Mouse (Mus musculus) forebrain, embryonic 13.5 days (tissue): ENCODE measurements around the gene Gm20388. TPM values are rescaled to one million over a fixed set of nuclear protein-coding genes. Genes with fewer than 3 reads are reported as not detected.

Experiments used
- ATAC-seq: fragments of 200-750 bp; cut with Nextera tagmentation; 2 replicates; pipeline ENCODE4 v1.8.0; 2017
- H3K27ac ChIP-seq: fragments of 300-500 bp; sonication (generic); 2 replicates; pipeline ENCODE4 v1.5.1; 2015; ENCODE audit warnings: inconsistent platforms, mild to moderate bottlenecking, moderate library complexity
- H3K27me3 ChIP-seq: fragments of 300-500 bp; sonication (generic); 2 replicates; pipeline ENCODE4 v1.6.1; 2015; ENCODE audit warnings: mild to moderate bottlenecking, inconsistent platforms
- H3K36me3 ChIP-seq: fragments of 300-500 bp; sonication (generic); 2 replicates; pipeline ENCODE4 v1.6.1; 2015; ENCODE audit warnings: mild to moderate bottlenecking, inconsistent platforms; ENCODE audit not compliant: poor library complexity, severe bottlenecking
- H3K4me1 ChIP-seq: fragments of 300-500 bp; sonication (generic); 2 replicates; pipeline ENCODE4 v1.6.1; 2015; ENCODE audit warnings: inconsistent platforms
- H3K4me2 ChIP-seq: fragments of 300-500 bp; sonication (generic); 2 replicates; pipeline ENCODE4 v1.6.1; 2015; ENCODE audit warnings: inconsistent platforms, mild to moderate bottlenecking, moderate library complexity
- H3K4me3 ChIP-seq: fragments of 300-500 bp; sonication (generic); 2 replicates; pipeline ENCODE4 v1.5.1; 2015; ENCODE audit warnings: mild to moderate bottlenecking, inconsistent platforms
- H3K9ac ChIP-seq: fragments of 300-500 bp; sonication (generic); 2 replicates; pipeline ENCODE4 v1.6.1; 2015; ENCODE audit warnings: mild to moderate bottlenecking, inconsistent platforms
- H3K9me3 ChIP-seq: fragments of 300-500 bp; sonication (generic); replicated peaks from 2 replicates; pipeline ENCODE4 v1.6.1; 2016; ENCODE audit warnings: inconsistent platforms
- WGBS: fragments of 180-500 bp; shearing (Covaris S2); methylation state at CpG from one replicate; pipeline ENCODE4 v1.1.7; 2015; 5-methylcytosine and 5-hydroxymethylcytosine counted together
- polyA plus RNA-seq: library from polyadenylated mRNA; unstranded; fragments of >200 nt; fragmentation: Nextera tagmentation; extraction: Ambion mirVana; gene quantifications from 2 replicates; pipeline ENCODE4 v1.2.1, GENCODE M21; 2015

Gm20388 gene
- polyA plus RNA-seq, 1 experiment from 2014 or later: 5.6 TPM

- WGBS: 87% methylated on average over 8 of the region's 8 CpGs
- ATAC-seq: no peak
- H3K27me3 ChIP-seq: peaks cover 9% of the 10 kb centered on the region; the same call in 1 of the 2 replicates
- no peak overlapping the region for H3K9ac ChIP-seq
- H3K4me2 ChIP-seq: no peak overlapping the region
- H3K9me3 ChIP-seq: no peaks in the 10 kb centered on the region
- no peaks in the 10 kb centered on the region for H3K36me3 ChIP-seq
- no peak overlapping the region for H3K27ac ChIP-seq
- H3K4me1 ChIP-seq: peaks cover 41% of the 10 kb centered on the region
- H3K4me3 ChIP-seq: no peak overlapping the region
These were observed 3846.3 kb downstream of the Gm20388 start for GRCm38 (mm10) chr8:123756901-123757300.

GRCm38 (mm10) chr8:123758935-123759334 is 3848.3 kb downstream of the Gm20388 start:
- H3K9me3 ChIP-seq: no peaks in the 10 kb centered on the region
- H3K4me2 ChIP-seq: no peak overlapping the region
- WGBS: 87% methylated on average over 1 of the region's 1 CpGs
- no peak overlapping the region for H3K4me3 ChIP-seq
- peaks cover 12% of the 10 kb centered on the region; the same call in 1 of the 2 replicates for H3K27me3 ChIP-seq
- H3K4me1 ChIP-seq: peaks cover 24% of the 10 kb centered on the region
- no peak overlapping the region for H3K9ac ChIP-seq
- no peak overlapping the region for H3K27ac ChIP-seq
- ATAC-seq: no peak
- no peaks in the 10 kb centered on the region for H3K36me3 ChIP-seq

- peak overlapping the region; percentile 58 for H3K4me2 ChIP-seq
- H3K4me3 ChIP-seq: peak overlapping the region; percentile 23
- H3K9ac ChIP-seq: peak overlapping the region; percentile 52
- peaks cover 12% of the 10 kb centered on the region; the same call in 1 of the 2 replicates for H3K27me3 ChIP-seq
- ATAC-seq: peak; percentile 94
- no peaks in the 10 kb centered on the region for H3K36me3 ChIP-seq
- H3K9me3 ChIP-seq: no peaks in the 10 kb centered on the region
- 2% methylated on average over 10 of the region's 10 CpGs for WGBS
- H3K27ac ChIP-seq: no peak overlapping the region
- peaks cover 15% of the 10 kb centered on the region for H3K4me1 ChIP-seq
These were observed 3849.3 kb downstream of the Gm20388 start for GRCm38 (mm10) chr8:123759933-123760332.

- H3K9ac ChIP-seq: peak overlapping the region; percentile 52; the same call in 1 of the 2 replicates
- peaks cover 12% of the 10 kb centered on the region; the same call in 1 of the 2 replicates for H3K27me3 ChIP-seq
- no peak for ATAC-seq
- 62% methylated on average over 5 of the region's 5 CpGs for whole genome bisulfite sequencing
- no peaks in the 10 kb centered on the region for H3K36me3 ChIP-seq
- no peaks in the 10 kb centered on the region for H3K9me3 ChIP-seq
- peaks cover 15% of the 10 kb centered on the region for H3K4me1 ChIP-seq
- H3K4me3 ChIP-seq: peak overlapping the region; percentile 23
- no peak overlapping the region for H3K27ac ChIP-seq
- H3K4me2 ChIP-seq: peak overlapping the region; percentile 58
These were observed 3849.9 kb downstream of the Gm20388 start for GRCm38 (mm10) chr8:123760579-123760978.

GRCm38 (mm10) chr8:123761266-123761882 is 3850.7 kb downstream of the Gm20388 start:
- no peak overlapping the region for H3K4me3 ChIP-seq
- no peak overlapping the region for H3K4me2 ChIP-seq
- H3K9ac ChIP-seq: 0 out of 2 replicates have a peak overlapping the region, but pooled peaks have one; percentile 30
- no peak for ATAC-seq
- WGBS: 61% methylated on average over 12 of the region's 12 CpGs
- 0 out of 2 replicates have a peak overlapping the region, but pooled peaks have one; percentile 6 for H3K27ac ChIP-seq
- peaks cover 12% of the 10 kb centered on the region; the same call in 1 of the 2 replicates for H3K27me3 ChIP-seq
- H3K9me3 ChIP-seq: no peaks in the 10 kb centered on the region
- H3K36me3 ChIP-seq: no peaks in the 10 kb centered on the region
- H3K4me1 ChIP-seq: peaks cover 15% of the 10 kb centered on the region

- no peak for ATAC-seq
- WGBS: 54% methylated on average over 4 of the region's 4 CpGs
- H3K9ac ChIP-seq: no peak overlapping the region
- peaks cover 15% of the 10 kb centered on the region for H3K4me1 ChIP-seq
- no peaks in the 10 kb centered on the region for H3K36me3 ChIP-seq
- no peak overlapping the region for H3K4me2 ChIP-seq
- no peak overlapping the region for H3K27ac ChIP-seq
- H3K4me3 ChIP-seq: no peak overlapping the region
- H3K27me3 ChIP-seq: peaks cover 12% of the 10 kb centered on the region; the same call in 1 of the 2 replicates
- no peaks in the 10 kb centered on the region for H3K9me3 ChIP-seq
These were observed 3851.2 kb downstream of the Gm20388 start for GRCm38 (mm10) chr8:123761883-123762270.

GRCm38 (mm10) chr8:123763355-123763754 is 3852.7 kb downstream of the Gm20388 start:
- no peak overlapping the region for H3K9ac ChIP-seq
- WGBS: 86% methylated on average over 7 of the region's 7 CpGs

GRCm38 (mm10) chr8:123764671-123765070 is 3854.0 kb downstream of the Gm20388 start:
- no peak overlapping the region for H3K4me2 ChIP-seq
- peaks cover 8% of the 10 kb centered on the region; the same call in 1 of the 2 replicates for H3K27me3 ChIP-seq
- 32% methylated on average over 4 of the region's 4 CpGs for WGBS
- H3K27ac ChIP-seq: no peak overlapping the region
- ATAC-seq: no peak
- no peak overlapping the region for H3K9ac ChIP-seq
- no peaks in the 10 kb centered on the region for H3K36me3 ChIP-seq
- H3K9me3 ChIP-seq: no peaks in the 10 kb centered on the region
- H3K4me3 ChIP-seq: no peak overlapping the region
- H3K4me1 ChIP-seq: peaks cover 12% of the 10 kb centered on the region

More at GRCm38 (mm10) chr8:123763355-123763754, 3852.7 kb downstream of the Gm20388 start:
- H3K9me3 ChIP-seq: no peaks in the 10 kb centered on the region
- no peak overlapping the region for H3K4me3 ChIP-seq
- ATAC-seq: no peak
- no peaks in the 10 kb centered on the region for H3K36me3 ChIP-seq
- no peak overlapping the region for H3K27ac ChIP-seq
- H3K27me3 ChIP-seq: peaks cover 10% of the 10 kb centered on the region; the same call in 1 of the 2 replicates
- peaks cover 15% of the 10 kb centered on the region for H3K4me1 ChIP-seq
- H3K4me2 ChIP-seq: no peak overlapping the region

- H3K36me3 ChIP-seq: no peaks in the 10 kb centered on the region
- H3K4me3 ChIP-seq: no peak overlapping the region
- H3K27ac ChIP-seq: no peak overlapping the region
- WGBS: 86% methylated on average over 4 of the region's 4 CpGs
- H3K9ac ChIP-seq: no peak overlapping the region
- no peaks in the 10 kb centered on the region for H3K4me1 ChIP-seq
- H3K4me2 ChIP-seq: no peak overlapping the region
- H3K9me3 ChIP-seq: no peaks in the 10 kb centered on the region
- ATAC-seq: no peak
- peaks cover 4% of the 10 kb centered on the region; the same call in 1 of the 2 replicates for H3K27me3 ChIP-seq
These were observed 3855.9 kb downstream of the Gm20388 start for GRCm38 (mm10) chr8:123766516-123766915.

- Histone ChIP-seq H3K4me2 (no peak overlapping the region), H3K4me3 (no peak overlapping the region), H3K9ac (no peak overlapping the region), H3K9me3 (no peaks in the 10 kb centered on the region), H3K36me3 (no peaks in the 10 kb centered on the region), H3K4me1 (no peaks in the 10 kb centered on the region), H3K27ac (no peak overlapping the region), H3K27me3 (no peaks in the 10 kb centered on the region)
- 86% methylated on average over 8 of the region's 8 CpGs for WGBS
- no peak for ATAC-seq
These were observed 3857.2 kb downstream of the Gm20388 start for GRCm38 (mm10) chr8:123767874-123768273.

- no peaks in the 10 kb centered on the region for H3K36me3 ChIP-seq
- 0 out of 2 replicates have a peak, but pooled peaks have one; percentile 61 for ATAC-seq
- no peaks in the 10 kb centered on the region for H3K27me3 ChIP-seq
- 68% methylated on average over 16 of the region's 16 CpGs for WGBS
- no peak overlapping the region for H3K27ac ChIP-seq
- H3K9ac ChIP-seq: no peak overlapping the region
- H3K4me1 ChIP-seq: no peaks in the 10 kb centered on the region
- H3K4me3 ChIP-seq: no peak overlapping the region
- H3K9me3 ChIP-seq: no peaks in the 10 kb centered on the region
- no peak overlapping the region for H3K4me2 ChIP-seq
These were observed 3858.1 kb downstream of the Gm20388 start for GRCm38 (mm10) chr8:123768492-123769356.

- Histone ChIP-seq H3K4me2 (no peak overlapping the region), H3K27ac (no peak overlapping the region)
- no peak for ATAC-seq
These were observed 3862.8 kb downstream of the Gm20388 start for GRCm38 (mm10) chr8:123773468-123773867.

More at GRCm38 (mm10) chr8:123773468-123773867, 3862.8 kb downstream of the Gm20388 start:
- Histone ChIP-seq H3K27me3 (no peaks in the 10 kb centered on the region), H3K9me3 (no peaks in the 10 kb centered on the region), H3K9ac (no peak overlapping the region), H3K4me1 (no peaks in the 10 kb centered on the region), H3K4me3 (no peak overlapping the region), H3K36me3 (no peaks in the 10 kb centered on the region)
- WGBS: 79% methylated on average over 12 of the region's 12 CpGs
